Mouse (Mus musculus) limb, embryonic 10.5 days (tissue): ENCODE measurements around the gene Eif2ak3. TPM values are rescaled to one million over a fixed set of nuclear protein-coding genes. Genes with fewer than 3 reads are reported as not detected.

Source experiments
- DNase-seq: peaks from one replicate; pipeline ENCODE4 v3.0.0-alpha.2; 2017; ENCODE audit warnings: low spot score
- H3K27ac ChIP-seq: fragments of 300-500 bp; sonication (generic); 2 replicates; pipeline ENCODE4 v1.5.1; 2016; ENCODE audit warnings: mild to moderate bottlenecking
- H3K27me3 ChIP-seq: fragments of 300-500 bp; sonication (generic); 2 replicates; pipeline ENCODE4 v1.6.1; 2016; ENCODE audit warnings: low read depth, mild to moderate bottlenecking; ENCODE audit not compliant: poor library complexity, severe bottlenecking
- H3K36me3 ChIP-seq: fragments of 300-500 bp; sonication (generic); 2 replicates; pipeline ENCODE4 v1.6.1; 2016; ENCODE audit warnings: mild to moderate bottlenecking, moderate library complexity
- H3K4me1 ChIP-seq: fragments of 300-500 bp; sonication (generic); 2 replicates; pipeline ENCODE4 v1.6.1; 2016
- H3K4me3 ChIP-seq: fragments of 300-500 bp; sonication (generic); 2 replicates; pipeline ENCODE4 v1.5.1; 2016; ENCODE audit warnings: mild to moderate bottlenecking, moderate library complexity
- H3K9me3 ChIP-seq: fragments of 300-500 bp; sonication (generic); replicated peaks from 2 replicates; pipeline ENCODE4 v1.6.1; 2016; ENCODE audit warnings: mild to moderate bottlenecking
- WGBS: fragments of 180-500 bp; shearing (Covaris S2); methylation state at CpG from one replicate; pipeline ENCODE4 v1.1.7; 2016; 5-methylcytosine and 5-hydroxymethylcytosine counted together
- polyA plus RNA-seq: library from polyadenylated mRNA; unstranded; fragments of >200 nt; fragmentation: Nextera tagmentation; extraction: Ambion mirVana; gene quantifications from 2 replicates; pipeline ENCODE4 v1.2.1, GENCODE M21; 2016

Gene Eif2ak3
- polyA plus RNA-seq, 1 experiment from 2014 or later: 9.7 TPM

DNA sequence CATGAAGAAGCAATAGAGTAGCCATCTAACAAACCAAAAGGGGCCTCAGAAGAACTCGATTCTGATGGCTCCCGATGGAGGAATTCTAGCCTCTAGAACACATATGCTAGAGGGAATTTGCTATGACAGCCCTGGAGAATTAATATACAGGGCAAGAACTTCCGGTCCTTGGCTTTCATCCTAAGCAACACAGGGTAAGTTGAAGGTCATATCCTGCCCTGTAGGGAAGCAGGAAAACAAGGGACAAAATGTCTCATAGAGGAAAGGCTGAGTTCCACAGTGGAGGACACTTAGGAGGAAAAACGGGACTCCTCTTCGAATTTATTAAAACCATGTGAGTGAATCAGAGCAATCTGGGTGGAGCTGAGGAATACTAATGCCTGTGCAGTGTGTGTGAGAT, 1.3 kb upstream of the Eif2ak3 start:
- Histone ChIP-seq H3K4me1 (peaks cover 37% of the 10 kb centered on the region), H3K9me3 (no peaks in the 10 kb centered on the region), H3K27me3 (no peaks in the 10 kb centered on the region), H3K36me3 (no peaks in the 10 kb centered on the region), H3K27ac (peak overlapping the region; percentile 83; the same call in 1 of the 2 replicates), H3K4me3 (peak overlapping the region; percentile 77; the same call in 1 of the 2 replicates)
- DNase-seq: no peak
- WGBS: 76% methylated on average over 5 of the region's 5 CpGs

- peaks cover 44% of the 10 kb centered on the region for H3K4me1 ChIP-seq
- 2% methylated on average over 38 of the region's 38 CpGs for WGBS
- no peaks in the 10 kb centered on the region for H3K36me3 ChIP-seq
- H3K27me3 ChIP-seq: no peaks in the 10 kb centered on the region
- peak overlapping the region; percentile 77 for H3K4me3 ChIP-seq
- H3K27ac ChIP-seq: peak overlapping the region; percentile 90
- no peaks in the 10 kb centered on the region for H3K9me3 ChIP-seq
- DNase-seq: peak; percentile 58
These were observed 756 bp downstream of the Eif2ak3 start for GRCm38 (mm10) chr6:70844896-70845646.

DNA sequence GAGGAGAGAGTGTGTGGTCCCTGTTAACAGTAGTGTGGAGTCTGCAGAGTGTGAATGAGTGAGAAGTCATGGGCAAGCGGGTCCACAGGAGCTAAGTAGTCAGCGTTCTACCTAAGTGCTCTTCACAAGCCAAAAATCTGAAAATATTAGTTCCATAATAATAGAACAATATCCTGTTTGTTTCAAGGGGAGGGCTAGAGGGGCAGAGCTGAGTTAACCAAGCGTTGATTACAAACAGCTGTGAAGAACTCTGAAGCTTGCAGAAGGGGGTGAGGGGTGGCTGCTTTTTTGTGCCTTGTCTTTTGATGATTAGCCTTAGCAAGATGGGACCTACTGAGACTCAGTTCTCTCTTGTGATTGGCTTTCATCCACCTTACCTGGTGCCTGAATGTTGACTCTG, 3.1 kb downstream of the Eif2ak3 start:
- 37% methylated on average over 3 of the region's 3 CpGs for WGBS
- no peak for DNase-seq
- H3K9me3 ChIP-seq: no peaks in the 10 kb centered on the region
- peaks cover 44% of the 10 kb centered on the region for H3K4me1 ChIP-seq
- H3K27me3 ChIP-seq: no peaks in the 10 kb centered on the region
- 0 out of 2 replicates have a peak overlapping the region, but pooled peaks have one; percentile 10 for H3K4me3 ChIP-seq
- no peaks in the 10 kb centered on the region; the same call in 1 of the 2 replicates for H3K36me3 ChIP-seq
- peak overlapping the region; percentile 44; the same call in 1 of the 2 replicates for H3K27ac ChIP-seq

DNA sequence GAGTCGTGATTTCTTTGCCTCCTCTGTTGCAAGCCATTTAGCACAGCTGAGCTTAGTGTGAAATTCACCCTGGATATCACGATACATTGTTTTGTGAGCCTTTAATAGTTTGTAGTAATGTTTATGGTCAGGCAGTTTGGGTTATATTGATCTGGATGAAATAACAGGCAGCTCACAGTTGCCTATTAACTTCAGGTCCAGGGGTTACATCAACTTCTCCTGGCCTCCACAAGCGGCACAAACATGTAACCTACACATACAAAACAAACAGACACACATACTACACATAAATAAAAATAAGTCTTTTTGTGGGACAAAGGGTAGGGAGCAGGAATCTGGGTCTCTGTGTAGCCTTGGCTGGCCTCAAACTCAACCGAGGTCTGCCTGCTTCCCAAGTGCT, 9.1 kb downstream of the Eif2ak3 start:
- WGBS: 79% methylated on average over 4 of the region's 4 CpGs
- H3K27ac ChIP-seq: no peak overlapping the region
- H3K4me1 ChIP-seq: peaks cover 3% of the 10 kb centered on the region
- no peaks in the 10 kb centered on the region for H3K9me3 ChIP-seq
- no peak overlapping the region for H3K4me3 ChIP-seq
- H3K36me3 ChIP-seq: peaks cover 1% of the 10 kb centered on the region; the same call in 1 of the 2 replicates
- H3K27me3 ChIP-seq: no peaks in the 10 kb centered on the region
- DNase-seq: no peak

DNA sequence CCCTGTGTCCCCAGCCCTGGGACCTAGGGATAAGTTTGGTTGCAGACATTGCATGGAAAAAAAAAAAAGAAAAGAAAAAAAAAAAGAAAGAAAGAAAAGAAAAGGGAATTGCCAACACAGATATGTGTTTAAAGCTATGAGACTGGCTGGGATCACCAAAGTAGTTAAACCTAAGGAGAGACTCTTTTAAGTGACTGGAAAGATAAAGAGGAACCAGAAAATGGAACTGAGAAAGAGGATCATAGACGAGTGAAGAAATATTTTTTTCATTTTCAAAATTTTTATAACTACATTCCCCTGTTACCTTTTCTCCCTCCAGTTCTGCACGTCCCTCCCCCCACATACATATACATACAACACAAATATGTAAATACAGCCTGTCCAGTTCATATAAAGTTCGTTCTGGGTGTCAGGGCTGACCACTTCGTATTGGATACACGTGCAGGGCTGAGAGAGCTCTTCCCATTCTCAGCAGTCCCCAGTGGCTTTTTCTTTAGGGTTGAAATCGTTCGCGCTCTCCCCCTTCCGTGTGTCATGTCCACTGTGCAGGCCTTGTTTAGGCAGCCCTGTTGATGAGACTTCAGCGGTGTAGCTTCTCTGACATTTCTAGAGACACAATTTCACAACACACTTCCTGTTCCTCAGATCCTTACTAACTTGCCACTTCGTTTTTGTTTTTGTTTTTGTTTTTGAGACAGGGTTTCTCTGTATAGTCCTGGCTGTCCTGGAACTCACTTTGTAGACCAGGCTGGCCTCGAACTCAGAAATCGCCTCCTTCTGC, 11.4 kb downstream of the Eif2ak3 start:
- DNase-seq: no peak
- 94% methylated on average over 13 of the region's 13 CpGs for WGBS
- H3K9me3 ChIP-seq: no peaks in the 10 kb centered on the region

DNA sequence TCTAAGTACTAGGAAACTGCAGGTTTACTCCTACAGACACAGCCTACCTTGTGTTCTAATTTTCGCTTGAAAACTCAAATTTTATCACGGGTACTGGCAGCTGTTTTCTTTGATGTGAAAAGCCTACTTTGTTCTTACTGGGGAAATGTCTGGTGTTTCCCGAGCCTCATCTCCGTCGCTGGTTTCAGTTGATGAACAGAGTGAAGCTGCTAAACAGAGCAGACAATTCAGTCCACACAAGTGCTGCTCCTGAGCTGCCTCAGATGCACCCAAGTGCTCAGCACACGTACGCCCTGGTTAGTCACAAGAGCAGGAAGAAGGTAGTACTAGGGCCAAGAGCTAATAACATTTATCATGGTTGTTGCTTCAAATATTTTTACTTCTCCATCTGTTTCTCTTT, 18.4 kb downstream of the Eif2ak3 start:
- no peaks in the 10 kb centered on the region for H3K4me1 ChIP-seq
- peaks cover 16% of the 10 kb centered on the region for H3K36me3 ChIP-seq
- no peak overlapping the region for H3K4me3 ChIP-seq
- no peaks in the 10 kb centered on the region for H3K9me3 ChIP-seq
- no peaks in the 10 kb centered on the region for H3K27me3 ChIP-seq
- no peak overlapping the region for H3K27ac ChIP-seq
- DNase-seq: no peak
- WGBS: 90% methylated on average over 7 of the region's 7 CpGs

More for the DNA sequence above, 11.4 kb downstream of the Eif2ak3 start:
- H3K27me3 ChIP-seq: no peaks in the 10 kb centered on the region
- H3K4me1 ChIP-seq: no peaks in the 10 kb centered on the region
- H3K36me3 ChIP-seq: peaks cover 16% of the 10 kb centered on the region
- H3K27ac ChIP-seq: no peak overlapping the region
- no peak overlapping the region for H3K4me3 ChIP-seq

DNA sequence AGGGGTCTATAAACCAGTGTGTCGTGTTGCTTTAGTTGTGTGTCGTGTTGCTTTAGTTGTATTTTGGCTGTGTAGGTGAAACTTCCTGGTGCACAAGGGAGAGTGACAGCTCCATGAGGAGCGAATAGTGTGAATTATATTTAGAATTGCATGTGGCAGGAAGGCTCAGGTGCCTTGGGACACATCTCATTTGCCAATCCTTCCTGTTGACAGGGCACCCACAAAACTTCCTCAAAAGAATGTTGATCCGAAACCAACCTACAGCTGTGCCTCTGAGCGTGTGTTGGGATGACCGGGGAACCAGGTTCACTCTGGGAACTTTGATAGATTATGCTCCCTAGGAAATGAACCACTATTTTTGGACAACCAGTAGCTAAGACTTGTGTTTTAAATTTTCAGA, 20.0 kb downstream of the Eif2ak3 start:
- no peaks in the 10 kb centered on the region for H3K9me3 ChIP-seq
- no peak for DNase-seq
- H3K27ac ChIP-seq: no peak overlapping the region
- H3K4me1 ChIP-seq: no peaks in the 10 kb centered on the region
- H3K27me3 ChIP-seq: no peaks in the 10 kb centered on the region
- no peak overlapping the region for H3K4me3 ChIP-seq
- peaks cover 6% of the 10 kb centered on the region for H3K36me3 ChIP-seq
- WGBS: 93% methylated on average over 6 of the region's 6 CpGs

DNA sequence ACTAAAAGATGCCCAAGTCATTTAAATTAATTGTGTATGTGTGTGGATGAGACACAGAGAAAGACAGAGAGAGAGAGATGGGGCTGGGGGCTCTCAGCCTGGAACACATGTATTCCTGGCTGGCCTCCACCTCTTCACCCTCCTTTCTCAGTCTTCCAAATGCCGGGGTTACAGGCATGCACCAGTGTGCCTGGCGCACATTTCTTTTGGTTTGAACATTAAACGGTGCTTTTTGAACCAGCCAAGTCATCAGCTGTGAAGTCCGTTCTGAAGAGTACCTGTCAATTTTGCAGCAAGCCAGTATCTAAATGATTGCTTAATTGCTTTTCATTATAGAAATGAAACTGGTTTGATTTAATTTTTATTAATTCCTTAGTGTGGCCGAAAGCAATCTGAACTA, 22.4 kb downstream of the Eif2ak3 start:
- Histone ChIP-seq H3K4me1 (no peaks in the 10 kb centered on the region), H3K4me3 (no peak overlapping the region), H3K36me3 (no peaks in the 10 kb centered on the region), H3K27ac (no peak overlapping the region), H3K27me3 (no peaks in the 10 kb centered on the region), H3K9me3 (no peaks in the 10 kb centered on the region)
- no peak for DNase-seq
- 89% methylated on average over 5 of the region's 5 CpGs for WGBS

GRCm38 (mm10) chr6:70867297-70867696, 23.0 kb downstream of the Eif2ak3 start:
- no peak for DNase-seq
- Histone ChIP-seq H3K4me3 (no peak overlapping the region), H3K4me1 (no peaks in the 10 kb centered on the region), H3K9me3 (no peaks in the 10 kb centered on the region), H3K36me3 (no peaks in the 10 kb centered on the region), H3K27ac (no peak overlapping the region), H3K27me3 (no peaks in the 10 kb centered on the region)
- WGBS: 93% methylated on average over 9 of the region's 9 CpGs

- no peak overlapping the region for H3K4me3 ChIP-seq
- H3K4me1 ChIP-seq: no peaks in the 10 kb centered on the region
- no peak overlapping the region for H3K27ac ChIP-seq
- WGBS: 78% methylated on average over 14 of the region's 14 CpGs
- H3K36me3 ChIP-seq: no peaks in the 10 kb centered on the region
- H3K9me3 ChIP-seq: no peaks in the 10 kb centered on the region
- DNase-seq: no peak
- H3K27me3 ChIP-seq: no peaks in the 10 kb centered on the region
These were observed 27.2 kb downstream of the Eif2ak3 start for GRCm38 (mm10) chr6:70871511-70871980.

DNA sequence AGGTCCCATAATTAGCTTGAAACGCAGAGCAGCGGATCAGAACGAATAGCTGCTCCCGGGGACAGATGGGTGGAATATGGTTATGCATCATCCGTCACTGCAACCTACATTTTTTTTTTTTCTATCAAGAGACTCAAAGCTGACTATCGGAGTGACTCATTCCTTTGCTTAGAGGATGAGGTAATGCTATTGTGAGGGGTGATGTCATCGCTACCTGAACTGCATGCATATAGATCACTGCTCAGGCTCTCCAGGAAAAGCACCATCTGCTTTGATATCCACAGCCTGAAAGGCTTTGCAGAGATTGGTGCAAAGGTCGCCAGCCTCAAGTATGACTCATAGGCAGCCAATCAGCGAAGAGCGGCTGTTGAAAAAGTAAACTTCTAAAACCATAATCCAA, 27.8 kb downstream of the Eif2ak3 start:
- no peak overlapping the region for H3K4me3 ChIP-seq
- no peaks in the 10 kb centered on the region for H3K4me1 ChIP-seq
- no peak for DNase-seq
- no peaks in the 10 kb centered on the region for H3K36me3 ChIP-seq
- H3K9me3 ChIP-seq: no peaks in the 10 kb centered on the region
- H3K27me3 ChIP-seq: no peaks in the 10 kb centered on the region
- no peak overlapping the region for H3K27ac ChIP-seq
- 85% methylated on average over 10 of the region's 10 CpGs for WGBS

- 85% methylated on average over 7 of the region's 7 CpGs for WGBS
- Histone ChIP-seq H3K9me3 (no peaks in the 10 kb centered on the region), H3K4me1 (no peaks in the 10 kb centered on the region), H3K4me3 (no peak overlapping the region), H3K27me3 (no peaks in the 10 kb centered on the region), H3K36me3 (no peaks in the 10 kb centered on the region), H3K27ac (no peak overlapping the region)
- DNase-seq: no peak
These were observed 28.3 kb downstream of the Eif2ak3 start for GRCm38 (mm10) chr6:70872570-70872969.
